Mouse (Mus musculus): ENCODE results near the gene Corin. TPM values are rescaled to one million over a fixed set of nuclear protein-coding genes. Genes with fewer than 3 reads are reported as not detected.

Corin gene
- polyA plus RNA-seq, 1 experiment from 2014 or later: 1.1 TPM

DNA sequence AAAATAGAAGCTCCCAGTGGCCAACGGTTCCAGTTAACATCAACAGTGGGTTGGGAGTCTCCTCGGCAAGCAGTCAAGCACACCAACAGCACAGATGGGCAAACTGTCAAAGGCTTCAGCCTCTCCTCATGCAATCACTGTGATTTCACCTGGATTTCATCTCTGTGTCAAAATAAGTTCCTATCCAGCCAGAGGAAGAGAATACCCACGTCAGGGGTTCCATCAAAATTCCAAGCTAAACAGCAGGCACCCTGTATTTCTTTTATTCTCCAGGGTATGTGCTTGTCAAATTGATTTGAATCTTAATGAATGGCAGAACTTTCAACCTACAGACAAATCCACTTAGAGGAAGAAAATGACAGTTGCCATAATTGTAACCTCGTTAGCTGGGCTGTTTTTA lies 51.5 kb downstream of the Corin start:
- no peak overlapping the region for H3K4me3 ChIP-seq (ENCODE audit: low read length)
- no peaks in the 10 kb centered on the region for H3K9me3 ChIP-seq (ENCODE audit: control insufficient read depth, low read length)
- H3K36me3 ChIP-seq (ENCODE audit: control insufficient read depth, insufficient read depth, low read length): no peaks in the 10 kb centered on the region
- 51% methylated on average over 4 of the region's 4 CpGs for WGBS
- H3K4me2 ChIP-seq (ENCODE audit: low read length): no peak overlapping the region
- no peak overlapping the region for H3K27ac ChIP-seq (ENCODE audit: low read depth, low read length)
- H3K27me3 ChIP-seq (replicated peaks; ENCODE audit: control insufficient read depth, insufficient read depth, low read length): no peaks in the 10 kb centered on the region
- ATAC-seq: no peak
- H3K9ac ChIP-seq (ENCODE audit: low read depth, low read length): no peak overlapping the region
- H3K4me1 ChIP-seq (ENCODE audit: control insufficient read depth, insufficient read depth, low read depth, low read length): no peaks in the 10 kb centered on the region

- no peaks in the 10 kb centered on the region for H3K9me3 ChIP-seq (ENCODE audit: control insufficient read depth, low read length)
- no peak overlapping the region for H3K9ac ChIP-seq (ENCODE audit: low read depth, low read length)
- WGBS: 65% methylated on average over 2 of the region's 2 CpGs
- no peaks in the 10 kb centered on the region for H3K36me3 ChIP-seq (ENCODE audit: control insufficient read depth, insufficient read depth, low read length)
- no peak overlapping the region for H3K27ac ChIP-seq (ENCODE audit: low read depth, low read length)
- ATAC-seq: no peak
- H3K4me3 ChIP-seq (ENCODE audit: low read length): no peak overlapping the region
- no peaks in the 10 kb centered on the region for H3K27me3 ChIP-seq (replicated peaks; ENCODE audit: control insufficient read depth, insufficient read depth, low read length)
- no peak overlapping the region for H3K4me2 ChIP-seq (ENCODE audit: low read length)
- no peaks in the 10 kb centered on the region for H3K4me1 ChIP-seq (ENCODE audit: control insufficient read depth, insufficient read depth, low read depth, low read length)
Observed at GRCm38 (mm10) chr5:72448846-72449245, 55.4 kb downstream of the Corin start.

DNA sequence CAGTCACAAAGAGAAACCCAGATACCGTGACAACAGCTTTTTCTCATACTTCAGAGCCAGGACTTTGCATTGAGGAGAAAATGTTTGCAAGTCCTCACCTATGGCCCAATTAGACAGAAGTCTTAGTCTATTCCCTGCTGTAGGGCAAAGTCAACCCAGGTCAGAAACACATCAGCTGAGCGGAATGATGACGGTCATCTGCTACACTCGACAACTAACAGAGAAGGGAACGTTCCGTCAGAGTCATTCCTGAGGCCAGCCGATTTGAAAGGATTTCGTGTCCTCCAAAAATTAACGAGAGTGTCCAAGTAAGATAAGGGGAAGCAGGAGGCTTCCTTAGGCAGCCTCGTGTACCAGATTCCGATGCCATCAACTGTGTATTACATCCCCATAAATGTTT lies 58.2 kb downstream of the Corin start:
- Histone ChIP-seq H3K9ac (ENCODE audit: low read depth, low read length) (no peak overlapping the region), H3K4me3 (ENCODE audit: low read length) (no peak overlapping the region), H3K4me1 (ENCODE audit: control insufficient read depth, insufficient read depth, low read depth, low read length) (no peaks in the 10 kb centered on the region), H3K27me3 (replicated peaks; ENCODE audit: control insufficient read depth, insufficient read depth, low read length) (no peaks in the 10 kb centered on the region), H3K27ac (ENCODE audit: low read depth, low read length) (no peak overlapping the region), H3K4me2 (ENCODE audit: low read length) (no peak overlapping the region), H3K9me3 (ENCODE audit: control insufficient read depth, low read length) (no peaks in the 10 kb centered on the region), H3K36me3 (ENCODE audit: control insufficient read depth, insufficient read depth, low read length) (no peaks in the 10 kb centered on the region)
- ATAC-seq: no peak
- 91% methylated on average over 11 of the region's 11 CpGs for WGBS

DNA sequence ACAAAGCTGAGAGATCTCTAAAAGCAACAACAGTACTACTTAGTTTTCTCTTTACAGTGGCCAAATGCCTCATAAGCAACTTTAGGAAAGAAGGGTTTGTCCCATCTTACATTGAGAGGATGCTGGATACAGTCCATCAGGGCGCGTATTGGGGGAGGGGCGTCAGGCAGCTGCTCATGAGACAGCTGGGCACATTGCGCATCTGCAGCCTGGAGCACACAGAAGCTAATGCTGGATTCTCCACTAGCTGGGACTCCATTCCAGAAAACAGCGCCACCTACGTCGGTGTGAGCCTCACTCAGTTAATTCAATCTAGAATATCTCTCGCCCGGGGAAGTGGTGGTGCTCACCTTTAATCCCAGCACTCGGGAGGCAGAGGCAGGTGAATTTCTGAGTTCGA lies 60.3 kb downstream of the Corin start:
- Histone ChIP-seq H3K4me1 (ENCODE audit: control insufficient read depth, insufficient read depth, low read depth, low read length) (no peaks in the 10 kb centered on the region), H3K36me3 (ENCODE audit: control insufficient read depth, insufficient read depth, low read length) (no peaks in the 10 kb centered on the region), H3K9ac (ENCODE audit: low read depth, low read length) (no peak overlapping the region), H3K27me3 (replicated peaks; ENCODE audit: control insufficient read depth, insufficient read depth, low read length) (no peaks in the 10 kb centered on the region), H3K9me3 (ENCODE audit: control insufficient read depth, low read length) (no peaks in the 10 kb centered on the region), H3K4me3 (ENCODE audit: low read length) (no peak overlapping the region), H3K27ac (ENCODE audit: low read depth, low read length) (no peak overlapping the region), H3K4me2 (ENCODE audit: low read length) (no peak overlapping the region)
- 74% methylated on average over 11 of the region's 11 CpGs for WGBS
- ATAC-seq: no peak

DNA sequence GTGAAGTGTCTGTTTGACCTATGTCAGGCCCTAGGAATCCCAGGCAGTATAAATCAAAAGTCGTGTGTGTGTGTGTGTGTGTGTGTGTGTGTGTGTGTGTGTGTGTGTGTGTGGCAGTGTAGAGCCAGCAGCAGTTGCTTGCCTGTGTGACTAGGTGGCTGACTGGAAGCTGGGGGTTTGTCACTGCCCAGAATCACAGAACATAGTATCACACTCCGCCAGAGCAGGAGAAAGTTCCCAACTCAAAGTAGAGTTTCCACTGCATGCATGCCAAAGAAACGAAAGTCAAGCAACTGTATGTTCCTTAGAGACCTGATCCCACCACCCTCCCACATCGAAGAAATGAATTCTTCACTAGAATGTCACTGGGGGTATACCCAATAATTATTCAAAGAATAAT lies 61.3 kb downstream of the Corin start:
- no peak overlapping the region for H3K9ac ChIP-seq (ENCODE audit: low read depth, low read length)
- H3K4me3 ChIP-seq (ENCODE audit: low read length): no peak overlapping the region
- no peak overlapping the region for H3K27ac ChIP-seq (ENCODE audit: low read depth, low read length)
- no peaks in the 10 kb centered on the region for H3K4me1 ChIP-seq (ENCODE audit: control insufficient read depth, insufficient read depth, low read depth, low read length)
- WGBS: 77% methylated on average over 4 of the region's 4 CpGs
- no peaks in the 10 kb centered on the region for H3K9me3 ChIP-seq (ENCODE audit: control insufficient read depth, low read length)
- H3K4me2 ChIP-seq (ENCODE audit: low read length): no peak overlapping the region
- ATAC-seq: no peak
- H3K27me3 ChIP-seq (replicated peaks; ENCODE audit: control insufficient read depth, insufficient read depth, low read length): no peaks in the 10 kb centered on the region
- H3K36me3 ChIP-seq (ENCODE audit: control insufficient read depth, insufficient read depth, low read length): no peaks in the 10 kb centered on the region

GRCm38 (mm10) chr5:72441181-72441580 lies 63.1 kb downstream of the Corin start:
- H3K9me3 ChIP-seq (ENCODE audit: control insufficient read depth, low read length): no peaks in the 10 kb centered on the region
- ATAC-seq: no peak
- 78% methylated on average over 10 of the region's 10 CpGs for WGBS
- no peaks in the 10 kb centered on the region for H3K27me3 ChIP-seq (replicated peaks; ENCODE audit: control insufficient read depth, insufficient read depth, low read length)
- H3K4me3 ChIP-seq (ENCODE audit: low read length): no peak overlapping the region
- no peak overlapping the region for H3K4me2 ChIP-seq (ENCODE audit: low read length)
- H3K4me1 ChIP-seq (ENCODE audit: control insufficient read depth, insufficient read depth, low read depth, low read length): no peaks in the 10 kb centered on the region
- H3K36me3 ChIP-seq (ENCODE audit: control insufficient read depth, insufficient read depth, low read length): no peaks in the 10 kb centered on the region
- H3K27ac ChIP-seq (ENCODE audit: low read depth, low read length): no peak overlapping the region
- no peak overlapping the region for H3K9ac ChIP-seq (ENCODE audit: low read depth, low read length)

GRCm38 (mm10) chr5:72435085-72435484 lies 69.2 kb downstream of the Corin start:
- Histone ChIP-seq H3K9me3 (ENCODE audit: control insufficient read depth, low read length) (no peaks in the 10 kb centered on the region), H3K4me3 (ENCODE audit: low read length) (no peak overlapping the region), H3K36me3 (ENCODE audit: control insufficient read depth, insufficient read depth, low read length) (no peaks in the 10 kb centered on the region), H3K4me1 (ENCODE audit: control insufficient read depth, insufficient read depth, low read depth, low read length) (no peaks in the 10 kb centered on the region), H3K9ac (ENCODE audit: low read depth, low read length) (no peak overlapping the region), H3K27ac (ENCODE audit: low read depth, low read length) (no peak overlapping the region), H3K27me3 (replicated peaks; ENCODE audit: control insufficient read depth, insufficient read depth, low read length) (no peaks in the 10 kb centered on the region), H3K4me2 (ENCODE audit: low read length) (no peak overlapping the region)
- WGBS: 90% methylated on average over 11 of the region's 11 CpGs
- ATAC-seq: no peak

DNA sequence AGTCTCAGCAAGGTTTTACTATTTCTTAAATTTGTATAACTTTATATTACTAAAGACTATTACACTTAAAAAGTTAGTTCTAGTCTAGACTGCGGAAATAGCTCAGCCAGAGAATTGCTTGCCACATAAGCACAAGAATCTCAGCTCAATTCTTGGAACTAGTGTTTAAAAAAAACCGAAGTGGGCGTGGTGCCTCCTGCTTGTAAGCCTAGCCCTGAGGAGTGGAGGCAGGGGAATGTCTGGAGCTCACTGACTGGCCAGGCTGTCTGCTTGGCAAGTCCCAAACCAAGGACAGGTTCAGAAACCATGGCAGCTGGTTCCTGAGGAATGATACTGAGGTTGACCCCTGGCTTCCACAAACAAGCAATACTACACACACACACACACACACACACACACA lies 72.4 kb downstream of the Corin start:
- H3K4me1 ChIP-seq (ENCODE audit: control insufficient read depth, insufficient read depth, low read depth, low read length): no peaks in the 10 kb centered on the region
- H3K9me3 ChIP-seq (ENCODE audit: control insufficient read depth, low read length): no peaks in the 10 kb centered on the region
- H3K4me2 ChIP-seq (ENCODE audit: low read length): no peak overlapping the region
- no peaks in the 10 kb centered on the region for H3K36me3 ChIP-seq (ENCODE audit: control insufficient read depth, insufficient read depth, low read length)
- H3K27ac ChIP-seq (ENCODE audit: low read depth, low read length): no peak overlapping the region
- H3K9ac ChIP-seq (ENCODE audit: low read depth, low read length): no peak overlapping the region
- 81% methylated on average over 3 of the region's 3 CpGs for WGBS
- H3K4me3 ChIP-seq (ENCODE audit: low read length): no peak overlapping the region
- no peaks in the 10 kb centered on the region for H3K27me3 ChIP-seq (replicated peaks; ENCODE audit: control insufficient read depth, insufficient read depth, low read length)
- no peak for ATAC-seq

GRCm38 (mm10) chr5:72427556-72427955 lies 76.7 kb downstream of the Corin start:
- Histone ChIP-seq H3K36me3 (ENCODE audit: control insufficient read depth, insufficient read depth, low read length) (no peaks in the 10 kb centered on the region), H3K4me2 (ENCODE audit: low read length) (no peak overlapping the region), H3K9ac (ENCODE audit: low read depth, low read length) (no peak overlapping the region), H3K9me3 (ENCODE audit: control insufficient read depth, low read length) (no peaks in the 10 kb centered on the region), H3K27ac (ENCODE audit: low read depth, low read length) (no peak overlapping the region), H3K4me3 (ENCODE audit: low read length) (no peak overlapping the region), H3K4me1 (ENCODE audit: control insufficient read depth, insufficient read depth, low read depth, low read length) (no peaks in the 10 kb centered on the region), H3K27me3 (replicated peaks; ENCODE audit: control insufficient read depth, insufficient read depth, low read length) (no peaks in the 10 kb centered on the region)
- ATAC-seq: no peak
- 92% methylated on average over 4 of the region's 4 CpGs for WGBS

- no peak for ATAC-seq
- no peak overlapping the region for H3K9ac ChIP-seq (ENCODE audit: low read depth, low read length)
Observed at GRCm38 (mm10) chr5:72425342-72426010, 78.8 kb downstream of the Corin start.

More at GRCm38 (mm10) chr5:72425342-72426010, 78.8 kb downstream of the Corin start:
- Histone ChIP-seq H3K4me3 (ENCODE audit: low read length) (no peak overlapping the region), H3K4me2 (ENCODE audit: low read length) (no peak overlapping the region), H3K4me1 (ENCODE audit: control insufficient read depth, insufficient read depth, low read depth, low read length) (no peaks in the 10 kb centered on the region), H3K36me3 (ENCODE audit: control insufficient read depth, insufficient read depth, low read length) (no peaks in the 10 kb centered on the region), H3K27ac (ENCODE audit: low read depth, low read length) (no peak overlapping the region), H3K27me3 (replicated peaks; ENCODE audit: control insufficient read depth, insufficient read depth, low read length) (no peaks in the 10 kb centered on the region), H3K9me3 (ENCODE audit: control insufficient read depth, low read length) (no peaks in the 10 kb centered on the region)
